Mouse (Mus musculus): ENCODE results near the gene Kif5c. TPM values are rescaled to one million over a fixed set of nuclear protein-coding genes. Genes with fewer than 3 reads are reported as not detected.
A peak's percentile ranks its signal among the peaks of the same experiment; 100 is the strongest.

The Kif5c gene
- 100 to 1,000 TPM; 567 to 594 TPM for total RNA-seq (2021)
- long read RNA-seq, experiment 1, full-length matches to known transcripts: 1,082 of 1,323 reads
- long read RNA-seq, experiment 1, partial matches to known transcripts: 165 of 1,323 reads
- long read RNA-seq, experiment 1, other reads (novel, unspliced or antisense): 76 of 1,323 reads
- long read RNA-seq, experiment 2, full-length matches to known transcripts: 977 of 1,200 reads
- long read RNA-seq, experiment 2, partial matches to known transcripts: 123 of 1,200 reads
- long read RNA-seq, experiment 2, other reads (novel, unspliced or antisense): 100 of 1,200 reads

DNA sequence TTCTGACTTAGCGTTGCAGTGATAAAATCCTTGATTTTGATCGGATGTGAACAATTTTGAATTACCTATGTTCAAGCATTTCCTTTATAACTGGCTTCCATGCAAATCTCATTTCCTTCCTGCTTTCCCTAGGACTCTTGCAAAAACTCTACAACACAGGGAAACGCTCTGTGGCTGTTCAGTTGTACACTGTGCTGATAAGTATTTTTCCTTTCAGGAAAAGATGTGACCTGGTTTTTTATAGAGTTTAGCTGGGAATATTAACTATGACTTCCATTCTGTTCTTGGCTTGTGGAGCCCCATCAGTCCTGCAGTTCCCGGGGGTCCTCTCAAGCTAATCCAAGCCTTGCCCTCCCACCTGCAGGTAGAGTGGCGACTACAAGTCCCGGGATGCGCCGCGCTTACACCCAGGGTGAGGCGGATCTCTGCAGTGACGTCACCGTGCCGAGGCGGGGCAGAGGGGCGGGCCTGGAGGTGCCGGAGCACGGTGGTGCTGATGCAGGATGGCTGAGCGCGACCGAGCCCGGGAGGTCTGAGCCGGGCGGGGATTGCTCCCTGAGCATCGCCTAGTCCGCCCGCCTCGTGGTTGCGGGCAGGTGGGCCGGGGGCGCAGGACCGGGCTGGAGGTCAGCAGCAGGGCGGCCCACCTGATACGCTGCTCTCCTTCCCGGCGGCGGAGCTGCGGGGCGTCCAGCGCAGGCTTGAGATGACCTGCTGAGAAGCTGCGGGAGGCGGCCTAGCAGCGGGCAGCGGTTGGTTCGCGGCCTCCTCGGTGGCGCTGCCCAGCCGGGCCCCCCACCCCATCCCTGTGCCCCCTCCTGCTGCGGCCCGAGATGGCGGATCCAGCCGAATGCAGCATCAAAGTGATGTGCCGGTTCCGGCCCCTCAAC is at the start of gene Kif5c:
Kif5c (plus strand) TSS at position 470 of the 890 bp plus-strand sequence.
- DNase-seq (ENCODE audit: extremely low spot score in 1 of 2, low spot score in 2 of 2): peak; percentile 93 to 94
- peak; percentile 3; the same call in 1 of the 2 replicates for TF ChIP-seq CTCF (IDR thresholded peaks at IDR 0.05)
- H3K27ac ChIP-seq: peak within 1 kb of the TSS; percentile 93
- peak within 1 kb of the TSS; percentile 91 for H3K4me3 ChIP-seq
- intact Hi-C loops (cut with DNase I): no loop called here

- Histone ChIP-seq H3K27ac (0 out of 2 replicates have a peak overlapping the region, but pooled peaks have one; percentile 12), H3K4me3 (no peak overlapping the region)
- intact Hi-C loops (cut with DNase I): loop anchor here (5.0 kb wide), 2 partner anchors 118 to 142 kb away; partner anchors contain the start of gene Epc2
- no peak for TF ChIP-seq CTCF (IDR thresholded peaks at IDR 0.05)
- peak; percentile 17 to 40 for DNase-seq (ENCODE audit: extremely low spot score in 1 of 2, low spot score in 2 of 2)
Observed at GRCm38 (mm10) chr2:49569862-49570777, 49.0 kb upstream of the Kif5c start.

- Histone ChIP-seq H3K27ac (no peak overlapping the region), H3K4me3 (no peak overlapping the region)
- intact Hi-C loops (cut with DNase I): loop anchor here (5.0 kb wide), 2 partner anchors 118 to 142 kb away; partner anchors contain the start of gene Epc2
- no peak for DNase-seq (ENCODE audit: extremely low spot score in 1 of 2, low spot score in 2 of 2)
- no peak for TF ChIP-seq CTCF (IDR thresholded peaks at IDR 0.05)
Observed at GRCm38 (mm10) chr2:49570778-49571101, 48.4 kb upstream of the Kif5c start.

- no peak overlapping the region for H3K4me3 ChIP-seq
- intact Hi-C loops (cut with DNase I): loop anchor here (5.0 kb wide), 2 partner anchors 119 to 141 kb away; partner anchors contain the start of gene Epc2
- DNase-seq (ENCODE audit: extremely low spot score in 1 of 2, low spot score in 2 of 2): no peak
- no peak for TF ChIP-seq CTCF (IDR thresholded peaks at IDR 0.05)
- H3K27ac ChIP-seq: peak overlapping the region; percentile 66
Observed at GRCm38 (mm10) chr2:49571159-49571920, 47.8 kb upstream of the Kif5c start.

GRCm38 (mm10) chr2:49572111-49572642 is 46.9 kb upstream of the Kif5c start:
- Histone ChIP-seq H3K4me3 (peak overlapping the region; percentile 28), H3K27ac (peak overlapping the region; percentile 66)
- intact Hi-C loops (cut with DNase I): loop anchor here (2.0 to 5.0 kb wide), 3 partner anchors 49 to 140 kb away; partner anchors contain the start of gene Epc2
- no peak for TF ChIP-seq CTCF (IDR thresholded peaks at IDR 0.05)
- DNase-seq (ENCODE audit: extremely low spot score in 1 of 2, low spot score in 2 of 2): peak; percentile 61 to 69

DNA sequence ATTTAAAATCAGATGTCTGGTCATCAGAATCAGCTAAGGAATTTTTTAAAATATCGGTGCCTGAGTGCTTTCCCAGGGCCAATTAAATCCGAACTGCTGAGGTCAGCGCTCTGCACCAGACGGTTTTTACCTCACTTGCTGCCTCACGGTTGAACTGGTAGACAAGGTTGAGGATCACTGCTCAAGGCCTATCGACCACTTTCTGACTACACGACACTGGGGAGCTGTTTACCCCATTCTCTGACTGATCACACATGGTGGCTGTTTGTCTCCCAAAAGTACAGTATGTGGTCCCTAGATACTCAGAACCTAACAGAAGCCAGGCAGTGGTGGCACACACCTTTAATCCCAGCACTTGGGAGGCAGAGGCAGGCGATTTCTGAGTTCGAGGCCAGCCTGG is 46.4 kb upstream of the Kif5c start:
- H3K4me3 ChIP-seq: peak overlapping the region; percentile 28
- intact Hi-C loops (cut with DNase I): loop anchor here (2.0 to 5.0 kb wide), 3 partner anchors 48 to 140 kb away; partner anchors contain the start of gene Epc2
- no peak for TF ChIP-seq CTCF (IDR thresholded peaks at IDR 0.05)
- H3K27ac ChIP-seq: peak overlapping the region; percentile 66
- DNase-seq (ENCODE audit: extremely low spot score in 1 of 2, low spot score in 2 of 2): no peak

DNA sequence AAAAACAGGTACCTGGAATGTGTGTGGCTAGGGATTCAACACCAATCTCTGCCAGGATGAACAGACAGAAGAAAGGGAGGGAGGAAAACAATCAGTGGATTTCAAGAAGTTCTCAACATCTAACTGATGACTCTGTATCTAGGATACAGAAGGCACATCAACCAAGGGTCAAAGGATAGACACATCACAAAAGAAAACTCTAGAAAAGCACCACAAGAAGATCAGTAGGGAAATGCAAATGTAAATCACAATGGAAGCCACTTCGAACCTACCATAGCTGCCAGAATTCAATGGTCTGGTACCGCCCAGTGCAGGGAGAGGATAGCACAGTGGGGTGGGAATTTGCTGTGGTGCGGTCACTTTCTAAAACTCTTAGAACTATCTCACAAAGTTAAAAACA is 45.8 kb upstream of the Kif5c start:
- no peak for TF ChIP-seq CTCF (IDR thresholded peaks at IDR 0.05)
- Histone ChIP-seq H3K27ac (no peak overlapping the region), H3K4me3 (no peak overlapping the region)
- intact Hi-C loops (cut with DNase I): loop anchor here (2.0 to 5.0 kb wide), 3 partner anchors 48 to 139 kb away; partner anchors contain the start of gene Epc2
- no peak for DNase-seq (ENCODE audit: extremely low spot score in 1 of 2, low spot score in 2 of 2)

GRCm38 (mm10) chr2:49580585-49580984 is 38.5 kb upstream of the Kif5c start:
- TF ChIP-seq CTCF (IDR thresholded peaks at IDR 0.05): no peak
- H3K4me3 ChIP-seq: no peak overlapping the region
- intact Hi-C loops (cut with DNase I): no loop called here
- H3K27ac ChIP-seq: no peak overlapping the region
- no peak for DNase-seq (ENCODE audit: extremely low spot score in 1 of 2, low spot score in 2 of 2)

DNA sequence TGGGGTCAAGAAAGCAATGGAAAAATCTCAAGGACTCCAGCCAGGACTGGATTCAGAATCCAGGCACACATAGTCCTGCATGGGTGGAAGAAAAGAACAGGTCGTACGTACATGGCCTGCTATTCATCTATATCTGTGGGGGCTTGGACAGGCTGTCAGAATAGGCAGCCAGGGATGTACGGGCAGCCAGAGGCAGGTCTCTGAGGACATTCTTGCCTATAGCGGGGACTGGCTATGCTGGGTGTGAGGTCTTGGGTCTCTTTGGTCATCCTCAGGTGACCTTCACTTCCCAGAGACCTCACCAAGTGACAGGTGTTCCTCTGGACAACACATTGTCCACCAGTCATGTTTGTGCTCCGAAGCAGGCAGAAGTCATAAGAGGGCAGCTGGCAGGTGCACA is 36.6 kb upstream of the Kif5c start:
- Histone ChIP-seq H3K27ac (no peak overlapping the region), H3K4me3 (no peak overlapping the region)
- no peak for TF ChIP-seq CTCF (IDR thresholded peaks at IDR 0.05)
- intact Hi-C loops (cut with DNase I): no loop called here
- no peak for DNase-seq (ENCODE audit: extremely low spot score in 1 of 2, low spot score in 2 of 2)

GRCm38 (mm10) chr2:49583311-49583710 is 35.8 kb upstream of the Kif5c start:
- DNase-seq (ENCODE audit: extremely low spot score in 1 of 2, low spot score in 2 of 2): no peak
- TF ChIP-seq CTCF (IDR thresholded peaks at IDR 0.05): no peak
- H3K27ac ChIP-seq: no peak overlapping the region
- intact Hi-C loops (cut with DNase I): no loop called here
- no peak overlapping the region for H3K4me3 ChIP-seq
